Mouse (Mus musculus) erythroblast, embryonic 14.5 days (primary cell): ENCODE measurements around the gene Ctnna3.

ENCODE experiments used
- GATA1 ChIP-seq: IDR thresholded peaks from 2 replicates; pipeline ENCODE4 v1.6.1; 2012; ENCODE audit warnings: low read length, inconsistent platforms, mixed read lengths
- TAL1 ChIP-seq: IDR thresholded peaks from 3 replicates; pipeline ENCODE4 v1.6.1; 2012; ENCODE audit warnings: low read length, inconsistent platforms, mixed read lengths

GRCm38 (mm10) chr10:63386444-63386843 lies 43.5 kb upstream of the Ctnna3 start:
- no peak for TF ChIP-seq GATA1
- TF ChIP-seq TAL1: no peak
